Mouse (Mus musculus): Measurements from ENCODE around the gene Lrrc47. TPM values are rescaled to one million over a fixed set of nuclear protein-coding genes. Genes with fewer than 3 reads are reported as not detected.
A peak's percentile ranks its signal among the peaks of the same experiment; 100 is the strongest.

Gene Lrrc47
- polyA plus RNA-seq, 1 experiment from 2014 or later: 36.0 TPM

DNA sequence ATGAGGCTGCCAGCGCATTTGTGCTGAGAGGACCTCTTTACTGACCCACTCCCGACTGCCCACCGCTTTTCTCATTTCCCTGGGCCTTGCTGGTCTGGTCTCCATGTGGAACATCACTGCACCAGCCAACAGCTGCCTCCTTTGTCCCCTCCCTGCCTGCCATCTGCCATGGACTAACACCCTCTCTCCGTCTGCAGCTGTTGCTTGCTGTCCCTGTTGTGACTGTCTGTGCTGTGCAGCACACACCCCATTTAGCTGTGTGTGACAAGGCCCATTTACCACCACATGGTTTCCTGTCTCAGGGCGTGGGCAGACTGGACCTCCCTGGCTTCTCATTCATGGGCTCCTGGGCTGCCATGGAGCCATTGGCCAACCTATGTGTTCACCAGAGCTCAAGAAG lies 6.0 kb upstream of the Lrrc47 start:
- H3K36me3 ChIP-seq: peaks cover 57% of the 10 kb centered on the region
- no peak overlapping the region for H3K4me2 ChIP-seq
- H3K27me3 ChIP-seq (replicated peaks): no peaks in the 10 kb centered on the region
- no peak overlapping the region for H3K9ac ChIP-seq
- 81% methylated on average over 5 of the region's 5 CpGs for WGBS (ENCODE audit: insufficient replicate concordance)
- no peak overlapping the region for H3K4me3 ChIP-seq
- no peak for ATAC-seq
- 0 out of 2 replicates have a peak, but pooled peaks cover under 1% of the 10 kb centered on the region for H3K4me1 ChIP-seq
- H3K27ac ChIP-seq: no peak overlapping the region
- H3K9me3 ChIP-seq (replicated peaks): no peaks in the 10 kb centered on the region

DNA sequence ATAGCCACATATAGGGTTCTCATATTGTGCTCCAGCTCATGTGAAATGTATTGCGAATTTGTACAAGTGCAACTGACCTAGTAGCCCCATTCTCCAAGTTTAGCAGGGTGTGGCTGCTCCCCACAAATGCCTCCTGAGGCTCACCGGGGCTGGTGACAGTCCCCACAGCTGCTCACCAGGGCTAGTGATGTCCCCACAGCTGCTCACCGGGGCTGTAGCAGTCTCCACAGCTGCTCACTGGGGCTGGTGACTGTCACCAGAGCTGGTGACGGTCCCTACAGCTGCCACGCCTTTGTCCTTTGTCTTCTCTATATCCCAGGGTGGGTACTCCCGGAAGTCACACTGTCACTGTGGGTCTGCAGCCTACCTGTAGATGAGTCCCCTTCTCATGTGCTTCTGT lies 5.3 kb upstream of the Lrrc47 start:
- H3K4me2 ChIP-seq: no peak overlapping the region
- H3K36me3 ChIP-seq: peaks cover 57% of the 10 kb centered on the region
- no peak for ATAC-seq
- H3K9ac ChIP-seq: no peak overlapping the region
- no peaks in the 10 kb centered on the region for H3K9me3 ChIP-seq (replicated peaks)
- no peaks in the 10 kb centered on the region for H3K27me3 ChIP-seq (replicated peaks)
- peaks cover 8% of the 10 kb centered on the region; the same call in 1 of the 2 replicates for H3K4me1 ChIP-seq
- no peak overlapping the region for H3K27ac ChIP-seq
- WGBS (ENCODE audit: insufficient replicate concordance): 84% methylated on average over 6 of the region's 6 CpGs
- no peak overlapping the region for H3K4me3 ChIP-seq

DNA sequence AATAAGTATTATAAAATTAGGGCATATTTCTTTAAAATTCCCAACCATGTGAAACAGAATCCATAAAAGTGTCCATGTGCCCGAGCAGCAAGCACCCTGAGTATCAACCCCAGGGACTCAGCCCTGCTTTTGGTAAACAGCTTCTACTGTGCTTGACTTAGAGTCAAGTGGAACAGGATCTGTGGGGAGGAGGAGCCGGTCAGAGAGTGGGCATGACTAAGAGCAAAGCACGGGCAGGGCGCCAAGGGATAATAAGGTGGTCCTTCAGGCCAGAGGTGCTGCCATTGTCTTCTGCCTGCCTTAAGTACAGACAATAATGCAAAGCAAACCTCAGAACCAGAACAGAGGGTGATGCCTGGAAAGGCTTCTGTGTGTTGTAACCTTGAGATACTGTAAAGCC lies 3.8 kb upstream of the Lrrc47 start:
- no peak for ATAC-seq
- Histone ChIP-seq H3K4me3 (no peak overlapping the region), H3K27me3 (replicated peaks) (no peaks in the 10 kb centered on the region), H3K4me1 (peaks cover 16% of the 10 kb centered on the region), H3K36me3 (peaks cover 47% of the 10 kb centered on the region), H3K4me2 (no peak overlapping the region), H3K9me3 (replicated peaks) (no peaks in the 10 kb centered on the region), H3K9ac (no peak overlapping the region), H3K27ac (no peak overlapping the region)
- 71% methylated on average over 4 of the region's 4 CpGs for WGBS (ENCODE audit: insufficient replicate concordance)

DNA sequence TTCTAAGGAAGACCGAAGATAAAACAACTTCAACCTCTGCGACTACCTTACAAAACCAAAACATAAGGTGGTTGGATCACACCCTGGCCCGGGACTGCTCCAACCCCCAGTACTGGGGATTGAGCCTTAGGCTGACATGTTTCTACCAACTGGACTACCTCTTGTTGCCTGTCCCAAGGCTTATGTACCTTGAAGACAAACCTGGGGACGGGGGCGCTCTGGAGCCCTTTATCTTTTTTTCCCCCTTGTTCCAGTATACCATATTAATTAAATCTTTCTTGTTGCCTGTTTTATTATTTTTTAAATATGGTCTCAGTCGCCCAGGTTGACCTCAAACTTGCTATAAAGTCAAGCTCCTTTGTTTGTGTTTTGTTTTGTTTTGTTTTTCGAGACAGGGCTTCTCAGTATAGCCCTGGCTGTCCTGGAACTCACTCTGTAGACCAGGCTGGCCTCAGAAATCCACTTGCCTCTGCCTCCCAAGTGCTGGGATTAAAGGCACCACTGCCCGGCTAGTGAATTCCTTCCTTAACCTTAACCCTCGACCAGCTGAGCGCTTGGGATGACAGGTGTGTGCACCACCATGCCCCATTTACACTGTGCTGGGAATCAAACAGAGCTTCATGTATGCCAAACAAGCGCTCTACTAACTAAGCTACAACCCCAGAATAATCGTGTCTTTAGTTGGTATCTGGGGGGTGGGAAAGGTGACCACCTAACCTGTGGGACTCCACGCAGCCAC lies 455 bp upstream of the Lrrc47 start:
- H3K27ac ChIP-seq: peak overlapping the region; percentile 86
- 24% methylated on average over 13 of the region's 13 CpGs for WGBS (ENCODE audit: insufficient replicate concordance)

DNA sequence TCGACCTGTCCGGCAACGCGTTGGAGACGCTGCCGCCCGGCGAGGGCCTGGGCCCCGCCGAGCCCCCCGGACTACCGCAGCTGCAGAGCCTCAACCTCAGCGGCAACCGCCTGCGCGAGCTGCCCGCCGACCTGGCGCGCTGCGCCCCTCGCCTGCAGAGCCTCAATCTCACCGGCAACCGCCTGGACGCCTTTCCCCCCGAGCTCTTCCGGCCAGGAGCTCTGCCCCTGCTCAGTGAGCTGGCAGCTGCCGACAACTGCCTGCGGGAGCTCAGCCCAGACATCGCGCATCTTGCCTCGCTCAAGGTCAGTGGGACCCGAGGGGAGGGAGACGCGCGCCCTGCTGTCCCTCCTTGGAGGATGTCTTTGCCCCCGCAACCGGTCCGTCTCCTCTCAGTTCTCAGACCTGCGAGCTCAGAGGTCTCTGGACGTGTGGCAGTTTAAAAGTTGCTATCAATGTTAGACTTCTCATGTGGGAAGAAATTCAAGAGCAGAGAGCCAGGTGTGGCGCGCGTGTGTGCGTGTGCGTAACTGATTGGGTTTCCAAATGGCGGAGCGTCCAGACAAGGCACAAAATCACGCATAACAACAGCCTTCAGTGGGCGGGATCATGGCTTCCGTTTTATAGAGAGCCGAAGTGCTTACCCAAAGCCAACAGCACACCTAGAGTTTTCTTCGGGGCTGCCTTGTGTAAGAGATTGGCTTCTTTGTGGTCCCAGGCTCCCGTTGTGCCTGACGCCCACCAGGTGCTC lies 776 bp downstream of the Lrrc47 start:
- Histone ChIP-seq H3K4me2 (peak overlapping the region; percentile 94), H3K27me3 (replicated peaks) (no peaks in the 10 kb centered on the region), H3K4me1 (peaks cover 41% of the 10 kb centered on the region), H3K9me3 (replicated peaks) (no peaks in the 10 kb centered on the region), H3K36me3 (peaks cover 44% of the 10 kb centered on the region), H3K4me3 (peak overlapping the region; percentile 100), H3K9ac (peak overlapping the region; percentile 94), H3K27ac (peak overlapping the region; percentile 86)
- under 1% methylated on average over 55 of the region's 55 CpGs for whole genome bisulfite sequencing (ENCODE audit: insufficient replicate concordance)
- 0 out of 2 replicates have a peak, but pooled peaks have one; percentile 0 for ATAC-seq

More for the DNA sequence above, 455 bp upstream of the Lrrc47 start:
- Histone ChIP-seq H3K4me2 (peak overlapping the region; percentile 94), H3K4me3 (peak overlapping the region; percentile 100), H3K9me3 (replicated peaks) (no peaks in the 10 kb centered on the region), H3K4me1 (peaks cover 41% of the 10 kb centered on the region), H3K27me3 (replicated peaks) (no peaks in the 10 kb centered on the region), H3K9ac (peak overlapping the region; percentile 94), H3K36me3 (peaks cover 44% of the 10 kb centered on the region)
- peak; percentile 65 for ATAC-seq

DNA sequence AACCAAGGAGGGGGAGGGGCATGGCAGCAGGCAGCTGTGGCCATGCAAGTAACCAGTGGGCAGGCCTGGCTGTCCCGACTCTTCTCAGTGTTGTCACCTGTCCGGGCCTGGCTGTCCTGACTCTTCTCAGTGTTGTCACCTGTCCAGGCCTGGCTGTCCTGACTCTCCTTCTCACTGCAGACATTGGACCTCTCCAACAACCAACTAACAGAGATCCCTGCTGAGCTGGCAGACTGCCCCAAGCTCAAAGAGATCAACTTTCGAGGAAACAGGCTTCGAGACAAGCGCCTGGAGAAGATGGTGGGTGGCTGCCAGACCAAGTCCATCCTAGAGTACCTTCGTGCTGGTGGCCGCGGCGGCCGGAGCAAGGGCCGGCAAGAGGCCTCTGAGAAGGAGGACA lies 3.9 kb downstream of the Lrrc47 start:
- Histone ChIP-seq H3K27me3 (replicated peaks) (no peaks in the 10 kb centered on the region), H3K4me1 (peaks cover 48% of the 10 kb centered on the region), H3K9ac (no peak overlapping the region), H3K36me3 (peaks cover 74% of the 10 kb centered on the region), H3K4me3 (no peak overlapping the region), H3K27ac (no peak overlapping the region), H3K9me3 (replicated peaks) (no peaks in the 10 kb centered on the region), H3K4me2 (no peak overlapping the region)
- ATAC-seq: no peak
- 91% methylated on average over 11 of the region's 11 CpGs for WGBS (ENCODE audit: insufficient replicate concordance)

DNA sequence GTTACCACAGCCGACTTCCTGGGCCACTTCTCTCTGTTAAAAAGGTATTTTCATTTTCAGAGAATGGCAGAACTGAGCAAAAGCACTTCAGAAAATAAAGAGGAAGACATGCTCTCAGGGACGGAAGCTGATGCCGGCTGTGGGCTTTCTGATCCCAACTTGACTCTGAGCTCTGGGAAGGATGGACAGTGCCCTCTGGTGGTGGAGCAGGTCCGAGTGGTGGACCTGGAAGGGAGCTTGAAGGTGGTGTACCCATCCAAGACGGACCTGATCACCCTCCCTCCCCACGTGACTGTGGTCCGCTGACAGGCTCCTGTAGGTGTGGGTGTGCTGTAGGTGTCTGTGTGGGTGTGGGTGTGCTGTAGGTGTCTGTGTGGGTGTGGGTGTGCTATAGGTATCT lies 8.0 kb downstream of the Lrrc47 start:
- Histone ChIP-seq H3K9ac (no peak overlapping the region), H3K4me3 (no peak overlapping the region), H3K27me3 (replicated peaks) (no peaks in the 10 kb centered on the region), H3K27ac (peak overlapping the region; percentile 98), H3K36me3 (peaks cover 93% of the 10 kb centered on the region), H3K9me3 (replicated peaks) (no peaks in the 10 kb centered on the region), H3K4me1 (peaks cover 47% of the 10 kb centered on the region), H3K4me2 (no peak overlapping the region)
- no peak for ATAC-seq
- 66% methylated on average over 7 of the region's 7 CpGs for WGBS (ENCODE audit: insufficient replicate concordance)

DNA sequence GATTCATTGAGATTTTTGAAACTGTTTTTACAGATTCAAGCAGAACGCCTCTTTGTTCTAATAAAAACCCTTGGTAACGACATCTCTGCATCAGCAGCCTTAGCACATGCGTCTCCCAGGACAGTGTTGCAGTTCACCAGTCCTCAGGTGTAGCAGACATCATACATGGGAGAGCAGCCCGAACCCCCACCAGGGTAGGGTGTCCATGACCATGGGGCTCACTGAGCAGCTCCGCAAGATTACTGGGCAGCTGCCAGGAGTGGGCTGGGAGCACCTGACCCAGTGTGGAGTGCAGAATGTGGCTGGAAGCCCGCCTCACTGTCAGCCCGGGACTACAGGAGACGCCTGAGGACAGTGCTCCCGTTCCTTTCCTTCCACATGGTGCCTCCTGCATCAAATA lies 9.9 kb downstream of the Lrrc47 start:
- Histone ChIP-seq H3K9ac (peak overlapping the region; percentile 93; the same call in 1 of the 2 replicates), H3K36me3 (peaks cover 76% of the 10 kb centered on the region), H3K27ac (peak overlapping the region; percentile 98), H3K4me3 (no peak overlapping the region), H3K9me3 (replicated peaks) (no peaks in the 10 kb centered on the region), H3K4me1 (peaks cover 57% of the 10 kb centered on the region), H3K4me2 (peak overlapping the region; percentile 91), H3K27me3 (replicated peaks) (no peaks in the 10 kb centered on the region)
- no peak for ATAC-seq
- whole genome bisulfite sequencing (ENCODE audit: insufficient replicate concordance): 70% methylated on average over 9 of the region's 9 CpGs

DNA sequence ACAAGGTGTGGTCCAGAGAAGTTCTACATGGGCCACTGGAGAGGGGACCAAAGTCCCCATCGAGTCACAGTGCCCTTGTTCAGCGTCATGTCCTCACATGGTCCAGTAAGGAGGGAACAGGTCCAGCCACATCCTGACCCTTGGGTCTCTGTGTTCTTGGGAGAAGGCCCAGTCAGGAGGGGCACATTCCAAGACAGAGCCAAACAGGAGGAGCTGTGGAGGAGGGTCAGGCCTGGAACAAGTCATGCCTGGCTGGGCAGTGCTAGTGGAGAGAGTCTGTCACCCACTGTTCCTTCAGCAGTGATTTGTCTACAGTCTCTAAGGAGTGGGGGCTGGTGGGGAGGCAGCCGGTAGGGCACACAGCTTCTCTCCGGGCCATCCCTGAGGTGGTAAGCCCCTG lies 10.9 kb downstream of the Lrrc47 start:
- Histone ChIP-seq H3K27ac (peak overlapping the region; percentile 98), H3K27me3 (replicated peaks) (no peaks in the 10 kb centered on the region), H3K4me1 (peaks cover 67% of the 10 kb centered on the region), H3K9me3 (replicated peaks) (no peaks in the 10 kb centered on the region), H3K9ac (peak overlapping the region; percentile 93), H3K4me3 (peak overlapping the region; percentile 86), H3K4me2 (peak overlapping the region; percentile 91), H3K36me3 (peaks cover 66% of the 10 kb centered on the region)
- ATAC-seq: no peak
- WGBS (ENCODE audit: insufficient replicate concordance): 76% methylated on average over 4 of the region's 4 CpGs

DNA sequence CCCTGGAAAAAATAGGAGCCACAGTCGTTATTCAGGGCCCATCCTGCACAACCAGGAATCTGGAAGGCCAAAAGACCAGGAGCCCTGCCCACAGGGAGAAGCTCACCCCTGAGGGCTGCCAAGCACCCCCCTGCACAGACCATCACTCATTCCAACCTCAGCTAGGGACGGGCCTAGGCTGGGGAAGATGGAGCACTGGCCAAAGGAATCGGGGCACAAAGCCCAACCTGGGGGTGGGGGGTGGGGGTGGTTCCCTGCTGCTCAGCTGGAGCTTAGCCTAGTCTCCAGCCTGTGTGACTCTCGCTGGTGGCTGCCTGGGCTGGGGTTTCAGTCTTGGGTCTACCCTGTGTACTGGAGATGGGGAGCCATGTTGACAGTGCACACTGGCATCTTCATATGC lies 11.3 kb downstream of the Lrrc47 start:
- 49% methylated on average over 4 of the region's 4 CpGs for WGBS (ENCODE audit: insufficient replicate concordance)
- Histone ChIP-seq H3K27ac (peak overlapping the region; percentile 98), H3K4me1 (peaks cover 71% of the 10 kb centered on the region), H3K36me3 (peaks cover 63% of the 10 kb centered on the region), H3K27me3 (replicated peaks) (no peaks in the 10 kb centered on the region), H3K9me3 (replicated peaks) (no peaks in the 10 kb centered on the region), H3K4me3 (peak overlapping the region; percentile 86), H3K9ac (peak overlapping the region; percentile 93), H3K4me2 (peak overlapping the region; percentile 91)
- ATAC-seq: no peak

DNA sequence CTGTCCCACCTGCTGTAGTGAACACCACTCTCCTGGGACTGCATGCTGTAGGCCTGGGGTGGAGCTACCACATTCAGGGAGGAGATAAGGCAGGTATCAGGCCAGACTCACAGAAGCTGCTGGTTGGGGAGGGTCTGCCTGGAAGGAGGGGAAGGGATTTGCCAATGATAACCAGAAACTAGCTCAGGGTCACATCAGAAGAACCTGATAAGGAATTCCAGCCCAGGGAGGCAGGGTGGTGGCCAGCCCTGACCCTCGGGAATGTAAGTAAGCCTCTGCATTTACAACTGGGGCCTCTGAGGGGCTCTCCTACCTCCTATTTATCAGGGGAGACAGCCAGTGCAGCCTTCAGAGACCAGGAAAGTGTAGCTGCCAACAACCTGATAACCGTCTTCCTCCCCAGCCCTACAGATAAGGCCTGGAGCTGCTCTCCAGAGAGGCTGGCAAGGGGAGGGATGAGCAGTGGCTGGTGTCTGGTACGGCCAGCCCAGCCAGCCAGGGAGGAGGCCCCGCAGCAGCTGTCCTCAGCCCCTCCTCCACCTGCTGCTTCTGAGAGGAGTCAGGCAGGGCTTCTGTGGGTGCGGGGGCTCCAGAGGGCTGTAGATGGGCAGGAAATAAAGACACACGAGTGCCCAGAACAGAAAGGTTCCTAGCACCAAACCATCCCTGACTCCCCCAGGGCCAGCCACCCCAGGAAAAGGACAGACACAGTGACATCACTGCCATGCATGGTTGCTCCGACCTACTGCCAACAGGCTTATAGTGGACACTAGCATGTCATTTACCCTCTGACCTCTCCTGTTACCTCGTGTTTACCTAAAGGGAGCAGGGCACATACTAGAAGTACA lies 12.4 kb downstream of the Lrrc47 start:
- peak; percentile 88 for ATAC-seq
- Histone ChIP-seq H3K4me2 (peak overlapping the region; percentile 91), H3K27me3 (replicated peaks) (no peaks in the 10 kb centered on the region), H3K4me3 (peak overlapping the region; percentile 86), H3K27ac (peak overlapping the region; percentile 98), H3K36me3 (peaks cover 57% of the 10 kb centered on the region), H3K4me1 (peaks cover 77% of the 10 kb centered on the region), H3K9me3 (replicated peaks) (no peaks in the 10 kb centered on the region), H3K9ac (peak overlapping the region; percentile 93)
- 5% methylated on average over 8 of the region's 8 CpGs for WGBS (ENCODE audit: insufficient replicate concordance)
